Mouse (Mus musculus) CH12.LX (cell line): ENCODE results near the gene Prkar2a. TPM values are rescaled to one million over a fixed set of nuclear protein-coding genes. Genes with fewer than 3 reads are reported as not detected.

Experiments
- DNase-seq: peaks from one replicate; pipeline ENCODE4 v3.0.0-alpha.2; 2013; ENCODE audit errors: extremely low read depth
- H3K27ac ChIP-seq: 2 replicates; pipeline ENCODE4 v1.5.1; 2012; ENCODE audit warnings: low read depth, mild to moderate bottlenecking, control low read depth, moderate library complexity; ENCODE audit not compliant: insufficient read depth
- H3K27me3 ChIP-seq: replicated peaks from 2 replicates; pipeline ENCODE3; 2012; ENCODE audit warnings: inconsistent platforms
- H3K36me3 ChIP-seq, 2 experiments: replicated peaks in 1 of 2; 2 replicates each; pipeline versions ENCODE3 to v1.6.1; 2012; ENCODE audit warnings: inconsistent platforms in 1 of 2, low read length in 1 of 2, mild to moderate bottlenecking in 1 of 2, mixed read lengths in 1 of 2, moderate library complexity in 1 of 2; ENCODE audit not compliant: control insufficient read depth in 1 of 2, insufficient read depth in 1 of 2
- H3K4me1 ChIP-seq, 2 experiments: 2 replicates each; pipeline ENCODE4 v1.6.1; 2012; ENCODE audit warnings: inconsistent platforms in 1 of 2, moderate library complexity in 1 of 2; ENCODE audit not compliant: insufficient read depth in 2 of 2, control insufficient read depth in 1 of 2
- H3K4me2 ChIP-seq: 2 replicates; pipeline ENCODE4 v1.6.1; 2012; ENCODE audit warnings: low read depth, mild to moderate bottlenecking, control low read depth; ENCODE audit not compliant: poor library complexity, insufficient read depth, severe bottlenecking
- H3K4me3 ChIP-seq, 3 experiments: fragments of 150-350 bp in 1 of 3; sonication (generic) in 1 of 3; replicated peaks in 1 of 3; 2 replicates each; pipeline versions ENCODE3 to v1.5.1; 2011 to 2012; ENCODE audit warnings: low read depth in 2 of 3, low read length in 2 of 3, mild to moderate bottlenecking in 2 of 3, moderate library complexity in 2 of 3, control low read depth in 1 of 3, improper control_type of control experiment in 1 of 3, inconsistent platforms in 1 of 3, mixed read lengths in 1 of 3; ENCODE audit not compliant: poor library complexity in 1 of 3
- H3K79me2 ChIP-seq: replicated peaks from 2 replicates; pipeline ENCODE4 v1.6.1; 2012; ENCODE audit warnings: mild to moderate bottlenecking, moderate library complexity; ENCODE audit not compliant: control insufficient read depth, poor library complexity, insufficient read depth, severe bottlenecking; ENCODE audit errors: extremely low read depth
- H3K9ac ChIP-seq: 2 replicates; pipeline ENCODE4 v1.6.1; 2012; ENCODE audit warnings: low read depth, mild to moderate bottlenecking, control low read depth, moderate library complexity; ENCODE audit not compliant: insufficient read depth
- H3K9me3 ChIP-seq: replicated peaks from 2 replicates; pipeline ENCODE3; 2012; ENCODE audit warnings: low read length, inconsistent platforms, mixed read lengths
- BHLHE40 ChIP-seq: IDR thresholded peaks from 2 replicates; pipeline ENCODE4 v1.6.1; 2011; ENCODE audit warnings: mild to moderate bottlenecking, low read depth, low read length, improper control_type of control experiment
- CHD1 ChIP-seq: IDR thresholded peaks from 2 replicates; pipeline ENCODE4 v1.6.1; 2012; ENCODE audit warnings: low read depth, low read length, improper control_type of control experiment, inconsistent platforms
- E2F4 ChIP-seq: IDR thresholded peaks from 2 replicates; pipeline ENCODE4 v1.6.1; 2011; ENCODE audit warnings: low read depth, low read length, improper control_type of control experiment; ENCODE audit not compliant: insufficient replicate concordance
- ELF1 ChIP-seq: IDR thresholded peaks from 2 replicates; pipeline ENCODE4 v1.6.1; 2014; ENCODE audit warnings: low read depth, mild to moderate bottlenecking, inconsistent platforms, low read length, improper control_type of control experiment
- EP300 ChIP-seq: IDR thresholded peaks from 2 replicates; pipeline ENCODE4 v1.6.1; 2011; ENCODE audit warnings: low read length, improper control_type of control experiment
- HCFC1 ChIP-seq: IDR thresholded peaks from 2 replicates; pipeline ENCODE4 v1.6.1; 2012; ENCODE audit warnings: low read depth, mild to moderate bottlenecking, inconsistent platforms, low read length, improper control_type of control experiment
- JUN ChIP-seq: IDR thresholded peaks from 2 replicates; pipeline ENCODE4 v1.6.1; 2011; ENCODE audit warnings: low read depth, mild to moderate bottlenecking, low read length, improper control_type of control experiment, moderate library complexity; ENCODE audit not compliant: insufficient read depth
- JUND ChIP-seq: conservative IDR thresholded peaks from 2 replicates; pipeline ENCODE4 v1.6.1; 2011; ENCODE audit warnings: low read depth, low read length, improper control_type of control experiment
- MAX ChIP-seq: IDR thresholded peaks from 2 replicates; pipeline ENCODE4 v1.6.1; 2011; ENCODE audit warnings: low read length, improper control_type of control experiment
- MAZ ChIP-seq: IDR thresholded peaks from 2 replicates; pipeline ENCODE4 v1.6.1; 2012; ENCODE audit warnings: low read depth, mild to moderate bottlenecking, inconsistent platforms, low read length, improper control_type of control experiment, moderate library complexity
- MXI1 ChIP-seq: IDR thresholded peaks from 2 replicates; pipeline ENCODE4 v1.6.1; 2011; ENCODE audit warnings: mild to moderate bottlenecking, low read depth, low read length, improper control_type of control experiment
- MYC ChIP-seq: IDR thresholded peaks from 2 replicates; pipeline ENCODE4 v1.6.1; 2011; ENCODE audit warnings: low read depth, mild to moderate bottlenecking, improper control_type of control experiment, low read length
- PAX5 ChIP-seq: IDR thresholded peaks from 2 replicates; pipeline ENCODE4 v1.6.1; 2012; ENCODE audit warnings: low read length, inconsistent platforms, mixed read lengths
- UBTF ChIP-seq: IDR thresholded peaks from 2 replicates; pipeline ENCODE4 v1.6.1; 2012; ENCODE audit warnings: low read depth, mild to moderate bottlenecking, inconsistent platforms, low read length, improper control_type of control experiment, moderate library complexity
- USF1 ChIP-seq: IDR thresholded peaks from 2 replicates; pipeline ENCODE4 v1.6.1; 2014; ENCODE audit warnings: low read depth, mild to moderate bottlenecking, inconsistent platforms, low read length, improper control_type of control experiment
- ZC3H11A ChIP-seq: IDR thresholded peaks from 2 replicates; pipeline ENCODE4 v1.6.1; 2012; ENCODE audit warnings: low read depth, mild to moderate bottlenecking, inconsistent platforms, low read length, improper control_type of control experiment
- ZMIZ1 ChIP-seq: IDR thresholded peaks from 2 replicates; pipeline ENCODE4 v1.6.1; 2012; ENCODE audit warnings: low read depth, mild to moderate bottlenecking, inconsistent platforms, low read length, improper control_type of control experiment
- dilution Hi-C: fragments of 300-500 bp; cut with MboI; formaldehyde crosslinking; loops from 2 replicates; pipeline ENCODE4 v1.14.3; 2020; ENCODE audit warnings: low sequenced_read_pairs; ENCODE audit not compliant: extremely low pct_unique_long_range_greater_than_20kb, extremely low pct_ligation_motif_present
- in situ Hi-C: fragments of 300-500 bp; cut with MboI; formaldehyde crosslinking; loops from 3 replicates; pipeline ENCODE4 v1.14.3; 2019; ENCODE audit warnings: low sequenced_read_pairs, low pct_ligation_motif_present, low pct_unique_long_range_greater_than_20kb, mixed read lengths
- polyA plus RNA-seq: library from polyadenylated mRNA; unstranded; fragments of >175 nt; gene quantifications from 2 replicates; pipeline ENCODE4 v1.2.1, GENCODE M21; 2012; ENCODE audit warnings: low read depth; ENCODE audit not compliant: insufficient read length
- total RNA-seq, 2 experiments: library from RNA; depleted of rRNA; stranded (reverse); fragments of 300-350 nt in 1 of 2; fragments of >200 nt in 1 of 2; gene quantifications; 2 replicates each; pipeline ENCODE4 v1.2.3; 2012 to 2014

Prkar2a gene
- total and polyA plus RNA-seq, 3 experiments = 13.6 to 44.4 (median 14.9) TPM

DNA sequence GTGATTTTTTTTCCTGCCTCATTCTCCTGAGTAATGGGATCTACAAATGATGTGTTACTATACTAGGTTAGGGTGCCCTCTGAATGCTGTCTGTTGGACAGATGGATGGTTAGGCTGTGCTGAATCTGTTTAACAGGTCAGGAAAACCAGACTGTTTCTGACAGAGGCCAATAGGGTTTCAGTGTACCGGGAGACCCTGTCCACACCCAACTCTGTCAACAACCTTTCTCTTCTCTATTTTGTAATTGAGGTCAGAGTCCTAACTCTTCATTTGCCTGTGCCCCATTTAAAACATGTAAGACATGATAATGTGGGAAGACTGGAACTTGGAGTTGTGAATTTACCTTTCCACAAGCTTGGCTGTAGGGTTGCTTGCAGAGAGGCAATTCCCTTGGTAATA lies 879 bp downstream of the Prkar2a start:
- H3K4me2 ChIP-seq = no peak overlapping the region
- H3K4me1 ChIP-seq = peaks cover 0 to 33% of the 10 kb centered on the region in 2 experiments; a peak in 2 of 4 replicates
- DNase-seq = no peak

DNA sequence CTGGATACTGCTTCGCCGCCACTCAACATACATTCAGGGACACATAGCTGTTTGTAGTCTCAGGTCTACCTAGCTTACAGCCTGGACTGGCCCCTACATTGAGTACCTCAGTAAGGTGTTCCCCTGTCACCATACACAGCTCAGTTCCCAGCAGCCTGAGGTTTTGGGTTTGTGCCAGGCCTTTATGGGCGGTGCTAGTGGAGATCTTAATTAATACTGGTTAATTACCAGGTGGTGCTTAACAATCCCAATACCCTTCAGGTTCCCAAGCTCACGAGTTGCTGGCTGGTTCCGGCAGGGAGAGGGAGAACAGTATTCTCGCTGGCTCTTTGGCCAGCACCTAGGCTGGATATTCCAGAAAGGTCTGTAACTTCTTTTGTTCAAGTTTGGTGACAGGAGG lies 1.8 kb downstream of the Prkar2a start:
- TF ChIP-seq BHLHE40 (no peak), E2F4 (no peak), PAX5 (no peak), EP300 (no peak), USF1 (no peak), MYC (no peak), MXI1 (no peak), MAX (no peak), ELF1 (no peak), HCFC1 (no peak)
- TF ChIP-seq, all 38 proteins: peak for 0
- Histone ChIP-seq H3K27me3 (no peaks in the 10 kb centered on the region), H3K27ac (no peak overlapping the region), H3K36me3 (peaks cover 0 to 5% of the 10 kb centered on the region in 2 experiments), H3K9me3 (no peaks in the 10 kb centered on the region), H3K4me2 (no peak overlapping the region), H3K4me3 (no peak overlapping the region), H3K79me2 (peaks cover 22% of the 10 kb centered on the region), H3K9ac (no peak overlapping the region), H3K4me1 (peaks cover 0 to 37% of the 10 kb centered on the region in 2 experiments; a peak in 2 of 4 replicates)
- in situ Hi-C loops (no loop called here), dilution Hi-C loops (no loop called here)
- DNase-seq = no peak

More for the DNA sequence above, 879 bp downstream of the Prkar2a start:
- H3K27ac ChIP-seq = no peak overlapping the region
- in situ Hi-C loops (no loop called here), dilution Hi-C loops (no loop called here)
- H3K27me3 ChIP-seq = no peaks in the 10 kb centered on the region
- TF ChIP-seq MXI1 = no peak
- TF ChIP-seq JUN = no peak
- TF ChIP-seq UBTF = no peak
- TF ChIP-seq ZC3H11A = no peak
- TF ChIP-seq JUND = no peak
- no peak for TF ChIP-seq MAX
- no peak for TF ChIP-seq ZMIZ1
- no peak for TF ChIP-seq USF1
- TF ChIP-seq ELF1 = no peak
- TF ChIP-seq CHD1 = no peak
- TF ChIP-seq MYC = no peak
- no peak for TF ChIP-seq MAZ
- H3K9me3 ChIP-seq = no peaks in the 10 kb centered on the region
- H3K79me2 ChIP-seq = peaks cover 17% of the 10 kb centered on the region
- peaks cover 0 to 6% of the 10 kb centered on the region in 2 experiments for H3K36me3 ChIP-seq
- H3K9ac ChIP-seq = no peak overlapping the region
- H3K4me3 ChIP-seq = no peak overlapping the region
